ENCODE assay signal across 14 mouse cellular contexts in genomic region chr5:128483441-128483810, GRCm38 (mm10). TPM values are rescaled to one million over a fixed set of nuclear protein-coding genes. Genes with fewer than 3 reads are reported as not detected.
DNase-seq lines count a peak whose midpoint lies in the region; ATAC-seq and TF ChIP-seq lines count a peak whose summit lies in the region.
"Had no signal": no experiment of that assay in that cellular context is flagged by ENCODE, and none has a peak within 500 bp of the region (broad histone marks: within the 10 kb centered on the region; RNA-seq: fewer than 3 reads in every experiment).

No protein-coding gene starts in this region.

- TF ChIP-seq CTCF in left cerebral cortex, adult 2 months (IDR thresholded peaks at IDR 0.05), result no peak

- peaks cover 5% of the 10 kb centered on the region; the same call in 1 of the 2 replicates for H3K27me3 ChIP-seq in forebrain, embryonic 13.5 days
- H3K27me3 ChIP-seq in limb, embryonic 14.5 days (ENCODE audit: control insufficient read depth, insufficient read depth, low read length), result peaks cover 21% of the 10 kb centered on the region
- H3K27me3 ChIP-seq: megakaryocyte, embryonic 14.5 days had no signal

- no peak overlapping the region for H3K27ac ChIP-seq in left cerebral cortex, adult 2 months
- no peak overlapping the region for H3K27ac ChIP-seq in forebrain, embryonic 13.5 days
- no peak overlapping the region for H3K27ac ChIP-seq in limb, embryonic 14.5 days (replicated peaks; ENCODE audit: low read depth, low read length)
- H3K27ac ChIP-seq: kidney, postnatal 0 days had no signal

- no peak for DNase-seq in left cerebral cortex, adult 2 months (ENCODE audit: extremely low spot score in 1 of 2, low spot score in 2 of 2)
- DNase-seq in left cerebral cortex, adult 11 months (ENCODE audit: low spot score), result no peak
- DNase-seq in limb, embryonic 14.5 days (ENCODE audit: low spot score), result no peak
- DNase-seq in thymus, postnatal 36 days, result no peak
- DNase-seq in thymus, postnatal 25 days, result no peak
- no peak for DNase-seq in B cell, adult 2 months
- DNase-seq in adrenal gland, postnatal 25 days, result no peak
- DNase-seq: adrenal gland, postnatal 36 days; gastrocnemius, postnatal 25 days; liver had no signal

- no peak for ATAC-seq in forebrain, embryonic 13.5 days
- ATAC-seq in limb, embryonic 14.5 days (ENCODE audit: low FRiP score, low read depth), result no peak

- no peak for TF ChIP-seq POLR2A in limb, embryonic 14.5 days (IDR thresholded peaks at IDR 0.05; ENCODE audit: borderline replicate concordance, extremely low read depth, insufficient read depth, insufficient read length)

- WGBS in forebrain, embryonic 13.5 days, result 3% methylated on average over 13 of the region's 13 CpGs
- 7% methylated on average over 13 of the region's 13 CpGs for WGBS in limb, embryonic 14.5 days

- H3K4me1 ChIP-seq in forebrain, embryonic 13.5 days, result peaks cover 14% of the 10 kb centered on the region
- H3K4me1 ChIP-seq in limb, embryonic 14.5 days (ENCODE audit: control insufficient read depth, insufficient read depth, low read length), result no peaks in the 10 kb centered on the region
- H3K4me1 ChIP-seq: megakaryocyte, embryonic 14.5 days had no signal

- H3K4me2 ChIP-seq in forebrain, embryonic 13.5 days, result peak overlapping the region; percentile 63
- peak overlapping the region; percentile 34; the same call in 1 of the 2 replicates for H3K4me2 ChIP-seq in limb, embryonic 14.5 days (replicated peaks; ENCODE audit: low read depth, low read length, severe bottlenecking)

- peak overlapping the region; percentile 32 for H3K4me3 ChIP-seq in left cerebral cortex, adult 2 months
- H3K4me3 ChIP-seq in forebrain, embryonic 13.5 days, result peak overlapping the region; percentile 32
- peak overlapping the region; percentile 15; the same call in 1 of the 2 replicates for H3K4me3 ChIP-seq in limb, embryonic 14.5 days (replicated peaks; ENCODE audit: low read length)
- H3K4me3 ChIP-seq: megakaryocyte, embryonic 14.5 days had no signal

- no peaks in the 10 kb centered on the region; the same call in 1 of the 2 replicates for H3K9me3 ChIP-seq in forebrain, embryonic 13.5 days (replicated peaks)
- no peaks in the 10 kb centered on the region for H3K9me3 ChIP-seq in limb, embryonic 14.5 days (ENCODE audit: control insufficient read depth, low read length)

- no peaks in the 10 kb centered on the region for H3K36me3 ChIP-seq in forebrain, embryonic 13.5 days (ENCODE audit: poor library complexity, severe bottlenecking)
- H3K36me3 ChIP-seq in limb, embryonic 14.5 days (ENCODE audit: control insufficient read depth, insufficient read depth, low read length), result no peaks in the 10 kb centered on the region
- H3K36me3 ChIP-seq: G1E had no signal

- H3K9ac ChIP-seq in forebrain, embryonic 13.5 days, result 0 out of 2 replicates have a peak overlapping the region, but pooled peaks have one; percentile 34
- H3K9ac ChIP-seq in limb, embryonic 14.5 days (ENCODE audit: low read depth, low read length, severe bottlenecking), result no peak overlapping the region

- intact Hi-C loops in left cerebral cortex, adult 2 months (cut with DNase I), result no loop called here

RNA-seq across cellular contexts. Expression of gene Tmem132d, which starts 50.5 kb away (rescaled TPM):
- total RNA-seq in left cerebral cortex, adult 2 months (2021), result 10 to 100 TPM; 57.7 to 59.9 TPM
- 0.57 TPM in 2 replicates for polyA plus RNA-seq in forebrain, embryonic 13.5 days (2015; fragmentation: Nextera tagmentation; extraction: Ambion mirVana)
- 0.58 and 0.60 TPM in 2 replicates for polyA plus RNA-seq in limb, embryonic 14.5 days (2012; rRNA removed)
- 0.33 and 0.43 TPM in 2 replicates for polyA plus RNA-seq in limb, embryonic 14.5 days (2014; fragmentation: Nextera tagmentation; extraction: Ambion mirVana)
- not detected in 2 replicates for total RNA-seq in adrenal gland, postnatal 25 days (2021)
- polyA plus RNA-seq: G1E had no signal

Comparison
In these comparisons a context has a peak if more than half of its experiments do, and no peak if none do; other contexts are left out.
1. RNA of gene Tmem132d, which starts 50.5 kb away (total RNA-seq): 57.7 to 59.9 TPM in left cerebral cortex, adult 2 months; not detected in adrenal gland, postnatal 25 days; every median in the first group is over 10 times any median in the second.
2. Peak in every context shown above with its lines, with median percentiles within 50 percentile points of each other: H3K4me3 ChIP-seq.